Mouse (Mus musculus) intestine, embryonic 16.5 days (tissue): ENCODE results near the gene A230050P20Rik. TPM values are rescaled to one million over a fixed set of nuclear protein-coding genes. Genes with fewer than 3 reads are reported as not detected.

ENCODE experiments used
- ATAC-seq: fragments of 200-750 bp; cut with Nextera tagmentation; 2 replicates; pipeline ENCODE4 v1.8.0; 2017; ENCODE audit warnings: moderate TSS enrichment, moderate library complexity
- H3K27ac ChIP-seq: fragments of 300-500 bp; sonication (generic); 2 replicates; pipeline ENCODE4 v1.5.1; 2014; ENCODE audit warnings: mild to moderate bottlenecking, low read length
- H3K27me3 ChIP-seq: fragments of 300-500 bp; sonication (generic); replicated peaks from 2 replicates; pipeline ENCODE4 v1.6.1; 2014; ENCODE audit warnings: low read length, control low read depth, mixed read lengths; ENCODE audit not compliant: control insufficient read depth, insufficient read depth
- H3K36me3 ChIP-seq: fragments of 300-500 bp; sonication (generic); 2 replicates; pipeline ENCODE4 v1.6.1; 2014; ENCODE audit warnings: low read length, control low read depth; ENCODE audit not compliant: control insufficient read depth, insufficient read depth
- H3K4me1 ChIP-seq: fragments of 300-500 bp; sonication (generic); 2 replicates; pipeline ENCODE4 v1.6.1; 2014; ENCODE audit warnings: low read length, control low read depth, mixed read lengths; ENCODE audit not compliant: control insufficient read depth, insufficient read depth
- H3K4me2 ChIP-seq: fragments of 300-500 bp; sonication (generic); 2 replicates; pipeline ENCODE4 v1.6.1; 2014; ENCODE audit warnings: low read depth, low read length, control low read depth
- H3K4me3 ChIP-seq: fragments of 300-500 bp; sonication (generic); 2 replicates; pipeline ENCODE4 v1.5.1; 2014; ENCODE audit warnings: mild to moderate bottlenecking, low read length
- H3K9ac ChIP-seq: fragments of 300-500 bp; sonication (generic); 2 replicates; pipeline ENCODE4 v1.6.1; 2014; ENCODE audit warnings: low read depth, low read length
- H3K9me3 ChIP-seq: fragments of 300-500 bp; sonication (generic); 2 replicates; pipeline ENCODE4 v1.6.1; 2016; ENCODE audit warnings: low read length, control low read depth; ENCODE audit not compliant: control insufficient read depth
- WGBS: fragments of 180-500 bp; shearing (Covaris S2); extraction: QIAGEN DNeasy Blood & Tissue Kit; methylation state at CpG from one replicate; pipeline ENCODE4 v1.1.7; 2014; 5-methylcytosine and 5-hydroxymethylcytosine counted together
- polyA plus RNA-seq: library from polyadenylated mRNA; unstranded; fragments of >200 nt; fragmentation: Nextera tagmentation; extraction: Ambion mirVana; gene quantifications from 2 replicates; pipeline ENCODE4 v1.2.1, GENCODE M21; 2015

Gene A230050P20Rik
- polyA plus RNA-seq, 1 experiment from 2014 or later: 18.3 TPM

DNA sequence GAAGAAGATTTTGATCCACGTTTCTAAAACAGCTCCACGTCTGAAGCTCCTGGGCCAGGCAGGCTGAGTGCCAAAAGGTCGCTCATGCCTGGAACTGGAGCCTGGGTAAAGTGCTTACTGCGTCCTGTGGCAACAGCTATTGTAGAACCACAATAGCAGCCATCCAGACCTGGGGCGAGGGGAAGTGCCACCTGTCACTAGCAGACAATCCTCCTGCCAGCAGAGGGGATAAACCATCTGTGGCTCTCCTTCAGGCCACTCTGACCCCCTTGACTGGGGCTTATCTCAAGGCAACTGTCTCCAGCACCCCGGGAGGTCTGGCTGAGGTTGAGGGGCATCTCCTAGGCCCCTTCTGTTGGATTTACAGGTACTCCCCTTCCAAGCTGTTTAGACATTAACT is 29.5 kb upstream of the A230050P20Rik start:
- Histone ChIP-seq H3K9ac (no peak overlapping the region), H3K4me3 (no peak overlapping the region), H3K27ac (no peak overlapping the region), H3K9me3 (no peaks in the 10 kb centered on the region), H3K4me1 (no peaks in the 10 kb centered on the region), H3K27me3 (no peaks in the 10 kb centered on the region), H3K4me2 (no peak overlapping the region), H3K36me3 (no peaks in the 10 kb centered on the region)
- no peak for ATAC-seq
- 49% methylated on average over 6 of the region's 6 CpGs for WGBS

DNA sequence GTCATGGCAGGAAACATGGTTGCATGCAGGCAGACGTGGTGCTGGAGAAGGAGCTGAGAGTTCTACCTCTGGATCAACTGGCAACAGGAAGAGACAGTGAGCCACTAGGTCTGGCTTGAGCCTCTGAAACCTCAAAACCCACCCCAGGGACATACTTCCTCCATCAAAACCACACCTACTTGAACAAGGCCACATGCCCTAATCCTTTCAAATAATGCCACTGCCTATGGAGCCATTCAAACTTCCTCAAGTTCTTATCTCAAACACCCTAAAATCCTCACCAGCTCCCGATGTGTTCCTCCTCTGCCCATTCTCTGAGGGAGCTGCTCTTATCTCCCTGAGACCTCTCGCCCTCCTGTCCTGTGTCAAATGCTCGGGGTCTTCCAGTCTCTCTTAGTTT is 26.2 kb upstream of the A230050P20Rik start:
- no peak overlapping the region for H3K9ac ChIP-seq
- ATAC-seq: no peak
- 43% methylated on average over 4 of the region's 4 CpGs for WGBS
- no peak overlapping the region for H3K4me2 ChIP-seq
- no peak overlapping the region for H3K4me3 ChIP-seq
- no peaks in the 10 kb centered on the region for H3K9me3 ChIP-seq
- no peaks in the 10 kb centered on the region; the same call in 1 of the 2 replicates for H3K27me3 ChIP-seq
- no peak overlapping the region for H3K27ac ChIP-seq
- H3K4me1 ChIP-seq: no peaks in the 10 kb centered on the region
- H3K36me3 ChIP-seq: no peaks in the 10 kb centered on the region

DNA sequence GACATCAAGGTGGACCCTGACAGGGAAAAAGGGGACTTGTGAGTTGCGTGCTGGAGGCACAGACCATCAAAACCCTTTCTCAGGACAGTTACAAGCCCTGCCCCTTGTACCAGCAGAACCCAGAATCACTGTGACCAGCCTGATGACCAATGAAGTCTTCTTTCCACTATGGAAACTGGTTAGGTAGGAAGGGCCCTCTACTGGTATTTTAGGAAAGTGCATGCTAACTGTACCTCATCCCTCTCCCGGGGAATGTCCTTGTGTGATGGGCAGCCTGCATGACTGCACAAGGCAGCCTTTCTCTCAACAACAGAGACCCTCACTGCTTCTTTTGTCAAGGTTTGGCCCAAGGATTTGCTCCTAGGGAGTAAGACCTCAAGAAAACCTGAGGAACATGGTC is 25.8 kb upstream of the A230050P20Rik start:
- Histone ChIP-seq H3K36me3 (no peaks in the 10 kb centered on the region), H3K9ac (no peak overlapping the region), H3K4me3 (no peak overlapping the region), H3K27ac (no peak overlapping the region), H3K27me3 (no peaks in the 10 kb centered on the region; the same call in 1 of the 2 replicates), H3K4me1 (no peaks in the 10 kb centered on the region), H3K9me3 (no peaks in the 10 kb centered on the region), H3K4me2 (no peak overlapping the region)
- 34% methylated on average over 2 of the region's 2 CpGs for WGBS
- ATAC-seq: no peak

DNA sequence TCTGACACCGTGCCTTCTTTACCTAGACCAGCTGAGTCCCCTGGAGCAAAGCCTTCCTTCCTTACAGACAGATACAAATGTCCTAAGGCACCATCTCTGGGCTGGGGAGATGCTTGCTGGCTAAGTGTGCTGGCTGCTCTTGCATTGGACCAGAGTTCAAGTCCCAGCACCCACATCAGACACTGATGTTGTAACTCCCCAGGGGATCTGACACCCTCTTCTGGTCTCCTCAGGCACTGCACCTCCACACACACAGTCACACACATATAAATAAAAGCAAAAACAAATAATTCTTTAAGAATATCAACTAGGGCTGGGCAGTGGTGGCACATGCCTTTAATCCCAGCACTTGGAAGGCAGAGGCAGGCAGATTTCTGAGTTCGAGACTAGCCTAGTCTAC is 18.3 kb upstream of the A230050P20Rik start:
- H3K4me1 ChIP-seq: no peaks in the 10 kb centered on the region
- ATAC-seq: no peak
- no peak overlapping the region for H3K4me2 ChIP-seq
- no peaks in the 10 kb centered on the region for H3K36me3 ChIP-seq
- H3K27ac ChIP-seq: no peak overlapping the region
- no peaks in the 10 kb centered on the region for H3K9me3 ChIP-seq
- WGBS: 89% methylated on average over 2 of the region's 2 CpGs
- H3K27me3 ChIP-seq: no peaks in the 10 kb centered on the region; the same call in 1 of the 2 replicates
- no peak overlapping the region for H3K9ac ChIP-seq
- no peak overlapping the region for H3K4me3 ChIP-seq

DNA sequence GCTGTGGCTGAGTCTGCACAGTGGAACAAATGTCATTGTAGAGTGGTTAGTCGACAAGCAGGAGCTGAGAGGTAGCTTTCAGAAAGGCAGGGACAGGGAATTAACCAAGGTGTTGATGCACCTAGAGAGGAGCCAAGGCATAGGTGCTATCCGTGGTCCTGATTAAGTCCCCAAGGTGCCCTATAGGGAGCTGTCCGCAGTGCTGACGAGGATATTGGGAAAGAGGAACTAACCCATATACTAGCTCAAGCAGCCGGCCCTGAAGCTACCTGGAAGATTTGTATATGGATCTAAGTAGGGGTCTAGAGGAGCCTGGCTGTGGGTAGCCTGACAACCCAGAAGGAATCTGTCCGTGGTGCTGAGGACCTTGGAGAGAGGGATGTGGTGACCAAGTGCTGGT is 11.3 kb upstream of the A230050P20Rik start:
- no peak overlapping the region for H3K4me3 ChIP-seq
- peak; percentile 44; the same call in 1 of the 2 replicates for ATAC-seq

DNA sequence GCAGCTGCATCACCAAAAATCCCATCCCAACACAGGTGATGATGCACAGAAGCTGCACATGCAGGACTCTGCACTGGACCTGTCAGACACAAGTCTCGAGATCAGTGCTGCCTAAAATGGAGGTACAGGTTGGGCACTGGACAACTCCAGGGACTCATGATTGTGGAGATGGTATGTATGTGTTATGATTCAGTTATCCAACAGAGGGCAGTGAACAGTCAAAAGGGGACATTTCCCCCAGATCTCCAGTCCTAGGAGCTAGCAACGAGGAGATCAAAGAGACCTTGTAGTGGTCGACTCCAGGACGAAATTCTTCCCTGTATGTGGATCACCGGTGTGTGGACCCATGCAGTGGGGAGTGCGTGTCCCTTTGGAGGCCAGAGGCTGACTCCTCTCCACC is 8.5 kb upstream of the A230050P20Rik start:
- Histone ChIP-seq H3K27ac (no peak overlapping the region), H3K4me3 (no peak overlapping the region)
- 46% methylated on average over 6 of the region's 6 CpGs for WGBS

More for the DNA sequence above, 11.3 kb upstream of the A230050P20Rik start:
- WGBS: 5% methylated on average over 6 of the region's 6 CpGs
- Histone ChIP-seq H3K4me2 (no peak overlapping the region), H3K27ac (no peak overlapping the region), H3K36me3 (no peaks in the 10 kb centered on the region), H3K27me3 (no peaks in the 10 kb centered on the region), H3K9me3 (no peaks in the 10 kb centered on the region), H3K9ac (no peak overlapping the region), H3K4me1 (no peaks in the 10 kb centered on the region)

DNA sequence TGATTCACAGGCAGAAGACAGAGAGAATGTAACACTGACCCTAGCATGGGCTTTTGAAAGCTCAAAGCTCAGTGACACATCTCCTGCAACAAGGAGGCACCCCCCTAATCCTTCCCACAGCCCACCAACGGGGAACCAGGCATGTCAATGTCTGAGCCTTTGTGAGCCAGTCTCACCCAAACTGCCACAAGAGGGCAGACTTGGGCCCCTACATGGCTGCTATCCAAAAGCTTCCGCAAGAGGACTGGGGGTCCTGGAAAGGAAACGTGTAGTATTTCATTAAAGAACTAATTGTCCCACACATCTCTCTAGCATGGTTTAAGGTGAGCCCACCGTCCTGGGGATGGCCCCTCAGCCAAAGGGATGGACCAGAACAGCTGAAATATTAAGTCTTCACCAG is 6.6 kb upstream of the A230050P20Rik start:
- WGBS: 16% methylated on average over 4 of the region's 4 CpGs
- Histone ChIP-seq H3K36me3 (no peaks in the 10 kb centered on the region), H3K4me1 (no peaks in the 10 kb centered on the region), H3K27me3 (no peaks in the 10 kb centered on the region), H3K9ac (no peak overlapping the region), H3K9me3 (no peaks in the 10 kb centered on the region), H3K27ac (no peak overlapping the region), H3K4me2 (no peak overlapping the region), H3K4me3 (no peak overlapping the region)
- ATAC-seq: no peak

More for the DNA sequence above, 8.5 kb upstream of the A230050P20Rik start:
- Histone ChIP-seq H3K27me3 (no peaks in the 10 kb centered on the region), H3K4me1 (no peaks in the 10 kb centered on the region), H3K36me3 (no peaks in the 10 kb centered on the region), H3K9me3 (no peaks in the 10 kb centered on the region), H3K4me2 (no peak overlapping the region), H3K9ac (no peak overlapping the region)
- no peak for ATAC-seq

DNA sequence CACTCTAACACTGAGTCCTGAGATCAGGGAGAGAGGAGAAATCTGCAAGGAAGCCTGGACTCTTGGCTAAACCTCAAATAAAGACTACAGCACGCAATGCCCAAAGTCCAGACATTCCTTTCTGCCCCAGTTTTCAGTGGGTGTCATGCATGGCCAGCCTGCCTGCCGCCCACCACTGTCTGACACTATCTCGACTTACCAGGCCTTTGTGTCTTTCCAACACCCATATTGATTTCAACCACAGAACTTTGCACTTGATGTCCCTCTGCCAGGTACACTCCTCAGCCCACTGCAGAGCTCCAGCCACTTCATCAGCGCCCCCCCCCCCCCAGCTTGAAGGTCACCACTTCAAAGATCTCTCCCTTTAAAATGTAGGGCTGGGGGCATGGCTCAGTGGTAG is 6.2 kb upstream of the A230050P20Rik start:
- Histone ChIP-seq H3K4me3 (no peak overlapping the region), H3K4me1 (no peaks in the 10 kb centered on the region), H3K4me2 (no peak overlapping the region), H3K9ac (no peak overlapping the region), H3K27me3 (no peaks in the 10 kb centered on the region), H3K27ac (no peak overlapping the region), H3K9me3 (no peaks in the 10 kb centered on the region), H3K36me3 (no peaks in the 10 kb centered on the region)
- WGBS: 48% methylated on average over 4 of the region's 4 CpGs
- no peak for ATAC-seq

DNA sequence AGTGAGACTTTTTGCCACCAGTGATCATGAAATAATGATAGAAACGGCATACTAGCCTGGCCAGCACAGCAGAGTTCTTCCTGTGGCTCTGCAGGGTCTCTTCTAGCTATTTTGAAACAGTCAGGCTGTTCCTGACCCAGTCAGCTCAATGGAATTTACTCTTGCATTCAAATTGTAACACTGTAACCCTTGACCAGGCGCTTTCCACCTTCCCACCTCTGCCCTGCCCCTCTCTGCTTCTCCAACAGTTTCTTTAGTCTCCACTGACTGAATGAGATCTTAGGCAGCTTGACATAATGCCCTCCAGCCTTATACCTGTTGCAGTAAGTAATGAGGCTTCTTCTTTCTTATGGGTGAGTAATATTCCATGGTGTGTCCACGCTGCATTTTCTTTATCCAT is 1.6 kb upstream of the A230050P20Rik start:
- Histone ChIP-seq H3K4me1 (peaks cover 5% of the 10 kb centered on the region; the same call in 1 of the 2 replicates), H3K36me3 (no peaks in the 10 kb centered on the region), H3K9ac (no peak overlapping the region), H3K9me3 (no peaks in the 10 kb centered on the region), H3K27me3 (peaks cover 6% of the 10 kb centered on the region; the same call in 1 of the 2 replicates), H3K27ac (no peak overlapping the region), H3K4me2 (no peak overlapping the region), H3K4me3 (no peak overlapping the region)
- ATAC-seq: no peak
- WGBS: 55% methylated on average over 3 of the region's 3 CpGs

DNA sequence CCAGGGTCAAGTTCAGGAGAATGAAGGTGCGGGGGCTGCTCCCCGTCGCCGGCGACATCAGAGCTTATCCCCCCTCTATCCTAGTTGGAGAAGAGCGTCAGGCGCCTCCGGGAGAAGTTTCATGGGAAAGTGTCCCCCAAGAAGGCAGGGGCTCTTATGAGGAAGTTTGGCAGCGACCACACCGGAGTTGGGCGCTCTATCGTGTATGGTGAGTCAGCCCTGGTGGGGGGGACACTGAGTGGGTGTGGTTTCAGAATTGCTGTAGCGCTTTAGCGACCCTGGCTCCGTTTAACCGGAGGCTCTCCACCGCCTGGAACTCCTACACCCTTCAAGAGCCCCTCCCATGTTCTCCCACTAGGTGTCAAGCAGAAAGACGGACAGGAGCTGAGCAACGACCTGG is 804 bp downstream of the A230050P20Rik start:
- Histone ChIP-seq H3K4me3 (peak overlapping the region; percentile 75), H3K9ac (peak overlapping the region; percentile 81), H3K36me3 (no peaks in the 10 kb centered on the region), H3K27me3 (peaks cover 6% of the 10 kb centered on the region; the same call in 1 of the 2 replicates), H3K27ac (no peak overlapping the region), H3K4me2 (peak overlapping the region; percentile 81), H3K4me1 (peaks cover 5% of the 10 kb centered on the region; the same call in 1 of the 2 replicates), H3K9me3 (no peaks in the 10 kb centered on the region)
- WGBS: 5% methylated on average over 19 of the region's 19 CpGs
- peak; percentile 18; the same call in 1 of the 2 replicates for ATAC-seq
